Mouse (Mus musculus): ENCODE results near the gene Trir. TPM values are rescaled to one million over a fixed set of nuclear protein-coding genes. Genes with fewer than 3 reads are reported as not detected.

Trir gene
- polyA plus RNA-seq (2014; fragmentation: Nextera tagmentation; extraction: Ambion mirVana): 166 and 169 TPM in 2 replicates

DNA sequence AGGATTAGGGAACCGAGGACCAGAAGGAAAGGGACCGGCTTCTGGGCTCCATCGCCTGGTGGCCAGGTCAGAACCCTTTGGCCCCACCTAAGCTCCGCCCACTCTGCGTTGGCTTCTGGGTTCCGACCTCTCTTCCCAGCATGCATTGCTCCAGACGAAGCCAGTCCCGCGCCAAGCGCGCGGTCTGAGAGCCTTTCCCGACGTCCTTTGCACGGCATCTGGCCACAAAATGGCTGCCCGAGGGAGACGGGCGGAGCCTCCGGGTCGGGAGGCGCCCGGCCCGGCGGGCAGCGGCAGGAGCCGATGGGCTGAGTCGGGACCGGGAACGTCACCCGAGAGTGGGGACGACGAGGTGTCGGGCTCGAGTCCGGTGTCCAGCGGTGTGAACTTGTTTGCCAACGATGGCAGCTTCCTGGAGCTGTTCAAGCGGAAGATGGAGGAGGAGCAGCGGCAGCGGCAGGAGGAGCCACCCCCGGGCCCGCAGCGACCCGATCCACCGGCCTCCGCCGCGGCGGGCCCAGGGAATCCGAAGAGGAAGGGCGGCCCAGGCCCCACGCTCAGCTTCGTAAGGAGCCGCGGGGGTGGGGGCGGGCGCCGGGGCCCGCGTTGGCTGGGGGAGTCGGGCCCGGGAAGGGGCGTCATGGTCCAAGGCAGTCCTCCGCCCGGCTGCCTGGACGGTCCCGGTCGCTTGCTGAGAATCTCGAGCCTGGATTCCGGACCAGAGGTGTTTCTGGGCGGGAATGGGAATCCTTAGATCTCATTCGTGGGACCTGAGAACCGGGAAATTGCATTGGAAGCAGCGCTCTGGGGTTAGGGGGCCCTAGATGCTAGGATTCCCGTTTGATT is at the start of gene Trir:
Gene Trir, plus strand, starts transcription at position 154 of the 846 bp plus-strand sequence.
- peak within 1 kb of the TSS; percentile 99 for H3K9ac ChIP-seq (ENCODE audit: low read length)
- peaks cover 43% of the 10 kb centered on the region for H3K36me3 ChIP-seq (ENCODE audit: control insufficient read depth, insufficient read depth, low read length)
- peak within 1 kb of the TSS; percentile 97 for H3K4me3 ChIP-seq (ENCODE audit: low read depth, low read length)
- peak within 1 kb of the TSS; percentile 92 for H3K4me2 ChIP-seq (ENCODE audit: low read length)
- WGBS: 1% methylated on average over 69 of the region's 75 CpGs
- H3K9me3 ChIP-seq (replicated peaks; ENCODE audit: control insufficient read depth, low read length): no peaks in the 10 kb centered on the region
- DNase-seq (ENCODE audit: low spot score) (peak; percentile 98), ATAC-seq (peak; percentile 86)
- peak within 1 kb of the TSS; percentile 86 for H3K27ac ChIP-seq (ENCODE audit: low read depth, low read length)
- peaks cover 25% of the 10 kb centered on the region for H3K4me1 ChIP-seq (ENCODE audit: control insufficient read depth, insufficient read depth, low read length)
- no peaks in the 10 kb centered on the region for H3K27me3 ChIP-seq (replicated peaks; ENCODE audit: control insufficient read depth, insufficient read depth, low read length)

DNA sequence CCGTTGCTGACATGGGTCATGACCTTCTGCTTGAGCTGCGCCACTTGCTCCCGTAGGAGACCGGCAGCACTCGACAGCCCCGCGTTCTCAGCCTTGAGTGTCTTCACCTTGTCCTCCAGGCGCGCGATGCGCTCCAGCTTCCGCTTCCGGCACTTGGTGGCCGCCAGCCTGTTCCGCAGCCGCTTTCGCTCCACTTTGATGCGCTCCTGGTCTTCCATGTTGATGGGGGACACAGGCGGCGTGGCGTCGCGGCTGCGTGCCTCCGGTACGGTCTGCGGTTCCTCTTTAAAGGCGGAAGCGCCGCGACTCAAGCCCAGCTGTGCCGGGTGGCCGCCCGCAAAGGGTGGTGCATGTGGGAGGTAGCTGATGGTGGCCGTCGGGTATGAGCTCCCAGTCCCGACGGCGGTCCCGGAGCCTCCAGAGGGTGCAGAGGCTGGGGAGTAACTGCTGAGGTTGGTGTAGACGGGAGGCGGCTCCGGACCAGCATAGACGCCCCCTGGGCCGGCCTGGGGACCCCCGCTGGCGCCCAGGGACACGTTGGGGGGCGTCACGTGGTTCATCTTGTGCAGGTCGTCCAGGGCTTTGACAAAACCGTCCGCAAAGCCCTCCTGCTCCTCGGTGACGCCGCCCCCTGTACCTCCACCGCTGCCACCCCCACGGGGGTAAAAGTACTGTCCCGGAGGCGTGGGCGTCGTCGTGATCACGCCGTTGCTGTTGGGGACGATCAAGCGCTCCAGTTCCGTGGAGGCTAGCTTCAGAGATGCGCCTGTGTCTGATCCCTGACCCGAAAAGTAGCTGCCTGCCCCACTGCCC is 49.0 kb upstream of the Trir start:
- Histone ChIP-seq H3K27ac (ENCODE audit: low read depth, low read length) (no peak overlapping the region), H3K4me1 (ENCODE audit: control insufficient read depth, insufficient read depth, low read length) (peaks cover 33% of the 10 kb centered on the region), H3K4me3 (ENCODE audit: low read depth, low read length) (peak overlapping the region; percentile 46), H3K36me3 (ENCODE audit: control insufficient read depth, insufficient read depth, low read length) (peaks cover 27% of the 10 kb centered on the region), H3K4me2 (ENCODE audit: low read length) (peak overlapping the region; percentile 96), H3K27me3 (replicated peaks; ENCODE audit: control insufficient read depth, insufficient read depth, low read length) (peaks cover 27% of the 10 kb centered on the region), H3K9ac (ENCODE audit: low read length) (peak overlapping the region; percentile 68), H3K9me3 (replicated peaks; ENCODE audit: control insufficient read depth, low read length) (no peaks in the 10 kb centered on the region)
- under 1% methylated on average over 69 of the region's 70 CpGs for WGBS
- DNase-seq (ENCODE audit: low spot score) (peak; percentile 61), ATAC-seq (no peak)

DNA sequence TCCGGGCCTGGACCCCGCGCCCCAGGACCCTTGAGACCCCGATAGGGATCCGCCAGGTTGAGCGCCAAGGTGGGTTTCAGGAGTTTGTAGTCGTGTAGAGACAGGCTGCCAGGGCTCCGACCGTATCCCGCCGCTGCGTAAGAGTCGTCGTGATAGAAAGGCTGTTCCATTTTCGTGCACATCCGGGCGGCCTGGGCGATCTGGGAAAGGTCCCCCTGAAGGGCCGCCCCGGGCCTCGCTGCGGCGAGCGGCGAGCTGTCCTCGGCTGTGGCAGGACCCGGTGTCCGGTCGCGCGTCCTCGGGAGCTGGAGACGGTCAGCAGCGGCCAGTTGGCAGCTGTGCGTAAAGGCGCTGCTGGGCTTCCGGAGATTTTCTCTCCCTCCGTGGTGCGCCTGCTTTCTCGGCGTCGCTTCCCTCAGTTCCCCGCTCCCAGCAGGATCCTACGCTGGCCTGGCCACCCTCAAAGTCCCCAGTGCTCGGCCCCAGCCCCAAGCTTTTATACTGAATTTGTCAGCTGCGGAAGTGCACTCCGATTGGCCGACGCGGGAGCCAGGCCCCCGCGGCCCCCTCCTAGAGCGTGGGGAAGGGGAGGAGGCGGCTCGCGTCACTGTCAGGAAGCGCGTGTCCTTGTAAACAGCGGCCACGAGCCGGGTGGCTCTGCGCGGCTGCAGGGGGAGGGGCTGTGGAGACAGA is 48.2 kb upstream of the Trir start, which contains the start of gene Junb:
Gene Junb, minus strand, starts transcription at position 471 of the 693 bp plus-strand sequence.
- DNase-seq (ENCODE audit: low spot score): peak; percentile 88
- peak; percentile 47 for ATAC-seq
- Histone ChIP-seq H3K36me3 (ENCODE audit: control insufficient read depth, insufficient read depth, low read length) (peaks cover 20% of the 10 kb centered on the region), H3K27me3 (replicated peaks; ENCODE audit: control insufficient read depth, insufficient read depth, low read length) (peaks cover 27% of the 10 kb centered on the region), H3K27ac (ENCODE audit: low read depth, low read length) (peak within 1 kb of the TSS; percentile 24; the same call in 1 of the 2 replicates), H3K4me2 (ENCODE audit: low read length) (peak within 1 kb of the TSS; percentile 96), H3K9me3 (replicated peaks; ENCODE audit: control insufficient read depth, low read length) (no peaks in the 10 kb centered on the region), H3K4me3 (ENCODE audit: low read depth, low read length) (peak within 1 kb of the TSS; percentile 46), H3K9ac (ENCODE audit: low read length) (peak within 1 kb of the TSS; percentile 68), H3K4me1 (ENCODE audit: control insufficient read depth, insufficient read depth, low read length) (peaks cover 33% of the 10 kb centered on the region)
- WGBS: under 1% methylated on average over 63 of the region's 63 CpGs

DNA sequence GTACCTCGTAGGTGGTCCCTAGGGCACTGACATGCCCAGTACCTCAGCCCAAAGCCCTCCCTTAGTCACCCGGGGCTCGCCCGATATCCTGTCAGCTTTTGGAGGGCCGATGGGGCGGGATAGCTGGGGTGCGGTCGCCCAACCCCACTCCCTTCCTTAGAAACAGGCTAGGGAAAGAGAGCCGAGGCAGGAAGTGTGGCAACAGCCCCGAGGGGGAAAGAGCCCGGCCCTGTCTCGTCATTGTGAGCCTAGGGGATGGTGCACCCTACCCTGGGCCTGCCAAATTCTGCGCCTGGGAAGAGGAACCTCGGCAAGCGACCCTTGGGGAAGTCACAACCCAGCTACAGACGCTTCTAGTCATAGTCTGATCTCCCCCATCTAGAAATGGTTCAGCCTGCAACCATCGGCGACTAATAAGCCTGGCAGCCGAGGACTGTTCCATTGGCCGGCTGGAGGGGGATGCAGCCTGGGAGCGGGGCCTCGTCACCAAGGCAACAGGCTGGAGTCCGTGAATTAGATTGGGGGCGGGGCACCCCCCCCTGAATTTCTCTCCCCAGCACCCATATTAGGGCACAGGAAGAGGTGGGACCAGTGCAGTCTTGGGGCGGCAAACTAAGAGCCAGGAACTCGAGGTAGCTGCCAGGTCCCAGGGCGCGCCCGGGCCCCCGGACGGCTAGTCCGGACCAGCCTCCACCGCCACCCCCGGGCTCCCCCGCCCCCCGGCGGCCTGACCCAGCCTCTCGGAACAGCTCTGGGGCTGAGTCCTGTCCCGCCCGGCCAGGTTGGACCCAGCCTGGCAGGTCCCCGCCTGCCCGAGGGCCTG is 46.8 kb upstream of the Trir start:
- Histone ChIP-seq H3K4me3 (ENCODE audit: low read depth, low read length) (peak overlapping the region; percentile 26), H3K9ac (ENCODE audit: low read length) (peak overlapping the region; percentile 49), H3K36me3 (ENCODE audit: control insufficient read depth, insufficient read depth, low read length) (peaks cover 6% of the 10 kb centered on the region), H3K27ac (ENCODE audit: low read depth, low read length) (no peak overlapping the region), H3K4me2 (ENCODE audit: low read length) (peak overlapping the region; percentile 96), H3K4me1 (ENCODE audit: control insufficient read depth, insufficient read depth, low read length) (peaks cover 35% of the 10 kb centered on the region), H3K27me3 (replicated peaks; ENCODE audit: control insufficient read depth, insufficient read depth, low read length) (peaks cover 27% of the 10 kb centered on the region), H3K9me3 (replicated peaks; ENCODE audit: control insufficient read depth, low read length) (no peaks in the 10 kb centered on the region)
- ATAC-seq (peak; percentile 40; the same call in 1 of the 2 replicates), DNase-seq (ENCODE audit: low spot score) (peak; percentile 95)
- 2% methylated on average over 39 of the region's 42 CpGs for WGBS

DNA sequence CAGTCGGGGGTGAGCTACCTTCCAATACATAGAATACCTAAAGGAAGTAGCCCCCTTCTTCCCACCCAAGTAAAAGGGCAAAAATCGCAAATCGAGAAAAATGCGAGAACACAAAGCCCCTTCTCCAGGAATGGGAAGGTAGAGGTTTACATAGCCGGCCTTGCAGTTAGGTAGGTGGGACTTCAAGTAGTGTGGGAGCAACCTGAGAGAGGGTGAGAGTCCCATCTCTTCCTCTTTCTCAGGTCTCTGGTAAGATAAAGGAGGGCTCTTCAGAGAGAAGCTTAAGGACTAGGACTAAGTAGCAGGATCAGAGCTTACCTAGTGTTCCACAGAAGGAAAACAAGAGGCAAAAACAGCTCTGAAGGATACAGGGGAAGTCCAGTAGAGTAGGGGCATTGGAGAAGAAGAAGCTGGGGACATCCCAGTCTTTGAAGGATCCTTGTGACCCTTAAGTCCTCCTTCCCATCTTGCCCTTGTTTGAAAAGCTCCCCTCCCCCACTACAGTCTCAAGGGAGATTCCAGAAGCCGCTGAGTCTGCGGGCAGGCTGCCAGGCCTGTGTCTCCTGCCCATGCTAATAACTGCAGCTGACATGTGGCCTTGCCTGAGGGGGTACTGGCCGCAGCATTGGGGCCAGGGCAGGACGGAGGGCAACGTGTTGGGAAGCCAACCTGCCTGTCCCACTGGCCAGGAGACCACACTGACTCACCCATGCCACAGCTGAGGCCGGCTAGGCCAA is 45.8 kb upstream of the Trir start:
- 39% methylated on average over 11 of the region's 11 CpGs for WGBS

DNA sequence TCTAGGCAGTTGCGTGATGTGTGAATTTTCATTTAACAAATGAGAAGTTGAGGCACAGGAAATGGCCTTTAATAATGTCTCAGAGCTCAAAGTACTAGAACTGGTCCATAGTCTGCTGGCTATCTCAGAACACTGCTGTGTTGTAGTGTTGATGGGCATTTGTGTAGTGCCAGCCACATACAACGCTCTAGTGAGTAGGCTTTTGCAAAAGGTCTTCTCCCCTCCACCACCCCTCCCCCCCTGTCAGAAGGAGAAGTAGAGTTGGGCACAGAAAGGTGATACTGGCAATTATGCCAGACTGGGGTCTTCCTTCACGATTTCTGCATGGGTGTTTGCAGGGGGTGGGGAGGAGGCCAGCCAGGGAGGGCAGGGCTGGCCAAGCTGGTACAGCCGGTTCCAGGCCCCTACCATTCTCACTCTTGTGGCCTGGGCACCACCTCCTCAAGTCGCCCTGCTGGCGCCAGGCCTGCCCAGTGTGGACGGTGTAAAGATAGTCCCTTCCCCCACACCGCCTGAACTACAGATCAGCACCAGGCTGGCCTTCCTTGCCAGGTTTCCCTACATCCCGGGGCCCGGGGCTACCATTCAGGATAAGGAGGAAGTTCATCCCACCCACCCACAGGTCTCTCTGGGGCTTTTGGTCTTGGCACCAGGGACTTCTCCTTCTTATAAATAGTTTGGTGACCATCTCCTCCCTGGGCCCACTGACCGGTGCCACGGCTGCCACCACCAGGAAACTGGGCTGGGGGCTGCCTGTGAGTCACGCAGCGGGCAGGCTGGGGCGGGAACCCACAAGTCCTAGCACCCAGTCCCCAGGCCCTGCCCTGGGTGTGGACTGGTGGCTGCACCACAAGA is 44.8 kb upstream of the Trir start:
- Histone ChIP-seq H3K36me3 (ENCODE audit: control insufficient read depth, insufficient read depth, low read length) (no peaks in the 10 kb centered on the region), H3K4me3 (ENCODE audit: low read depth, low read length) (no peak overlapping the region), H3K9ac (ENCODE audit: low read length) (no peak overlapping the region), H3K4me1 (ENCODE audit: control insufficient read depth, insufficient read depth, low read length) (peaks cover 38% of the 10 kb centered on the region), H3K27ac (ENCODE audit: low read depth, low read length) (no peak overlapping the region), H3K27me3 (replicated peaks; ENCODE audit: control insufficient read depth, insufficient read depth, low read length) (peaks cover 31% of the 10 kb centered on the region), H3K9me3 (replicated peaks; ENCODE audit: control insufficient read depth, low read length) (no peaks in the 10 kb centered on the region), H3K4me2 (ENCODE audit: low read length) (no peak overlapping the region)
- no peak for DNase-seq (ENCODE audit: low spot score)
- WGBS: 80% methylated on average over 15 of the region's 15 CpGs
- no peak for ATAC-seq

More for the DNA sequence above, 45.8 kb upstream of the Trir start:
- H3K36me3 ChIP-seq (ENCODE audit: control insufficient read depth, insufficient read depth, low read length): no peaks in the 10 kb centered on the region
- peaks cover 44% of the 10 kb centered on the region for H3K4me1 ChIP-seq (ENCODE audit: control insufficient read depth, insufficient read depth, low read length)
- no peak overlapping the region for H3K4me2 ChIP-seq (ENCODE audit: low read length)
- no peak overlapping the region; the same call in 1 of the 2 replicates for H3K9ac ChIP-seq (ENCODE audit: low read length)
- H3K9me3 ChIP-seq (replicated peaks; ENCODE audit: control insufficient read depth, low read length): no peaks in the 10 kb centered on the region
- DNase-seq (ENCODE audit: low spot score): peak; percentile 63
- H3K4me3 ChIP-seq (ENCODE audit: low read depth, low read length): no peak overlapping the region
- H3K27me3 ChIP-seq (replicated peaks; ENCODE audit: control insufficient read depth, insufficient read depth, low read length): peaks cover 27% of the 10 kb centered on the region
- H3K27ac ChIP-seq (ENCODE audit: low read depth, low read length): no peak overlapping the region
- no peak for ATAC-seq

DNA sequence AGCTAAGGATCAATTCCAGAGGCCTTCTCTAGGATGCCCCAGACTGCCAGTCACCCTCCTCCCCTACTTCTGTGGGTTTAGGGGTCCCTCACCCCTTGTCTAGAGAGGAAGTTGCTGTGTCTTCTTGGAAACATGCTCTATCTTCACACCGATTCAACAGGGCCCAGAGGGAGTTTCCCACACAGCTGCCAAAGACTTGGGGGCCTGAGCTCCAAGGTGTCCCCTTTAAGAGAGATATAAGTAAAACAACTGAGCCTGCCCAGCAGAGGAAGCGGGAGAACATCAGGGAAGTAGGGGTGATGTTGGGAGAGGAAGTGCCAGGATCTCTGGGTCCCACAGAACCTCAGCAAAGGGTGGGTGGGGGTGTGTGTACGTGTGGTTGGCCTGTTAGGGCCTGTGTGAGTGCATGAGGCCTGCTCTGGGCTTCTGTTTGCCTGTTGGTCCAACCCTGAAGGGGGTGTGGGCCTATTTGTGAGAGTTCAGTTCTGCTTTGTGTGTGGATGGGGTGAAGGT is 44.1 kb upstream of the Trir start:
- Histone ChIP-seq H3K4me2 (ENCODE audit: low read length) (no peak overlapping the region), H3K36me3 (ENCODE audit: control insufficient read depth, insufficient read depth, low read length) (no peaks in the 10 kb centered on the region), H3K27me3 (replicated peaks; ENCODE audit: control insufficient read depth, insufficient read depth, low read length) (peaks cover 25% of the 10 kb centered on the region), H3K9ac (ENCODE audit: low read length) (no peak overlapping the region), H3K4me3 (ENCODE audit: low read depth, low read length) (no peak overlapping the region), H3K9me3 (replicated peaks; ENCODE audit: control insufficient read depth, low read length) (no peaks in the 10 kb centered on the region), H3K4me1 (ENCODE audit: control insufficient read depth, insufficient read depth, low read length) (peaks cover 34% of the 10 kb centered on the region), H3K27ac (ENCODE audit: low read depth, low read length) (no peak overlapping the region)
- WGBS: 69% methylated on average over 3 of the region's 3 CpGs
- ATAC-seq: no peak
- DNase-seq (ENCODE audit: low spot score): no peak

Data from forebrain, embryonic 14.5 days (tissue).